Mouse (Mus musculus) spleen, adult 2 months (tissue): Measurements from ENCODE around the gene Ehbp1l1.

ENCODE experiments used
- CTCF ChIP-seq: fragments of 200-500 bp; IDR thresholded peaks from 2 replicates; pipeline ENCODE4 v1.5.1; 2011; ENCODE audit warnings: mild to moderate bottlenecking, inconsistent platforms; ENCODE audit not compliant: insufficient read depth, insufficient read length, insufficient replicate concordance; ENCODE audit errors: extremely low read depth
- POLR2A ChIP-seq: fragments of 200-500 bp; IDR thresholded peaks from 2 replicates; pipeline ENCODE4 v1.6.1; 2011; ENCODE audit warnings: low read depth, low read length, inconsistent platforms

GRCm38 (mm10) chr19:5695849-5696462 is 30.2 kb downstream of the Ehbp1l1 start:
- TF ChIP-seq CTCF (no peak), POLR2A (no peak)
